Mouse (Mus musculus) small intestine, adult 2 months (tissue): ENCODE measurements at regions not wholly inside any gene's neighbourhood (a gene's known extent, or its start where the extent isn't known, plus 50 kb on each side); places are given as distances from the start of the nearest gene placed in this dataset.

Experiments used
- CTCF ChIP-seq: fragments of 200-500 bp; IDR thresholded peaks from 2 replicates; pipeline ENCODE4 v1.5.1; 2012; ENCODE audit warnings: low read depth, mild to moderate bottlenecking, control low read depth, inconsistent platforms, low read length, moderate library complexity, mixed read lengths; ENCODE audit not compliant: insufficient replicate concordance, insufficient read length; ENCODE audit errors: extremely low read depth
- POLR2A ChIP-seq: fragments of 200-500 bp; IDR thresholded peaks from 2 replicates; pipeline ENCODE4 v1.6.1; 2012; ENCODE audit warnings: low read depth, mild to moderate bottlenecking, control low read depth, inconsistent platforms, low read length, moderate library complexity

DNA sequence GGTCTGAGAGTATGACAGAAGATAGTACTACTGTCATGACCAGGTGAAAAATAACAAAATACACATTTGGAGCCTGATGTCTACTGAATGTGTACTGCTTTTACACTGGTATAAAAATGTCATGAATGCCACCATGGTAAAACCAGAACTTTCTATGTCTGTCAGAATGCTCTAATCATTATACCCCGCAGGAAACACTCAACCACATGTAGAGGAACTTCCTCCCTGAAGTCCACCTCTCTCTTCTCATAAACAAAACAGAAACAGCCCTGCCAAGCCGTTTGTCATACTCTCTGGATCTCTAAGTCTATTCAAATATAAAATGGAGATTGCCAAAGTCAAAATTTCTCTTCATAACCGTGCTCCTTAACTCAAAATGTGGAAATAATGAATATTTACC is 178.2 kb downstream of the Parm1 start:
- TF ChIP-seq POLR2A, result no peak
- TF ChIP-seq CTCF, result no peak
